Mouse (Mus musculus): Measurements from ENCODE around the gene Gcn1l1. TPM values are rescaled to one million over a fixed set of nuclear protein-coding genes. Genes with fewer than 3 reads are reported as not detected.

Gcn1l1 gene
- polyA plus RNA-seq, 1 experiment from 2014 or later: 56.9 TPM

DNA sequence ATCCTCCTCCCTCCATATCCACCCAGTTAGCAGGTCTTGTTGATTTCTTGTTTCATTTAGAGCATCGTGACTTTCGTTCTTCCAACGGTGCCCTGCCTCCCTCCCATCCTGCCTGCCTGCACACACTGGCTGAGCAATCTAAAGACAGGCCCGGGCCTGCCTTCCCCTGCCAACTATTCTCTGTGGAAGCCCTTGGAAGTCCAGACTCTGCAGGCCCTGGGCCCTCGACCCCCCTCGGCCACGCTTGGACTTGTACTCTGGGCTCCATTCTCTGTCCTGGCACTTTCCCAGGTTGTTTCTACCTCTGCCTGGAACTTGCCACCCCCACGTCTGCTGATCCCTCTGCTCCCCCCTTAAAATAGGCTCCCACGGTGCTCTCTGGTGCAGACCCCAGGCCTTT, 39.1 kb upstream of the Gcn1l1 start:
- WGBS: 87% methylated on average over 9 of the region's 9 CpGs
- peak overlapping the region; percentile 70 for H3K27ac ChIP-seq
- H3K4me1 ChIP-seq (replicated peaks): peaks cover 81% of the 10 kb centered on the region
- H3K27me3 ChIP-seq (ENCODE audit: insufficient read depth, poor library complexity, severe bottlenecking): no peaks in the 10 kb centered on the region
- no peaks in the 10 kb centered on the region for H3K36me3 ChIP-seq
- H3K4me3 ChIP-seq: no peak overlapping the region
- DNase-seq (ENCODE audit: low spot score): no peak
- H3K9me3 ChIP-seq: no peaks in the 10 kb centered on the region

DNA sequence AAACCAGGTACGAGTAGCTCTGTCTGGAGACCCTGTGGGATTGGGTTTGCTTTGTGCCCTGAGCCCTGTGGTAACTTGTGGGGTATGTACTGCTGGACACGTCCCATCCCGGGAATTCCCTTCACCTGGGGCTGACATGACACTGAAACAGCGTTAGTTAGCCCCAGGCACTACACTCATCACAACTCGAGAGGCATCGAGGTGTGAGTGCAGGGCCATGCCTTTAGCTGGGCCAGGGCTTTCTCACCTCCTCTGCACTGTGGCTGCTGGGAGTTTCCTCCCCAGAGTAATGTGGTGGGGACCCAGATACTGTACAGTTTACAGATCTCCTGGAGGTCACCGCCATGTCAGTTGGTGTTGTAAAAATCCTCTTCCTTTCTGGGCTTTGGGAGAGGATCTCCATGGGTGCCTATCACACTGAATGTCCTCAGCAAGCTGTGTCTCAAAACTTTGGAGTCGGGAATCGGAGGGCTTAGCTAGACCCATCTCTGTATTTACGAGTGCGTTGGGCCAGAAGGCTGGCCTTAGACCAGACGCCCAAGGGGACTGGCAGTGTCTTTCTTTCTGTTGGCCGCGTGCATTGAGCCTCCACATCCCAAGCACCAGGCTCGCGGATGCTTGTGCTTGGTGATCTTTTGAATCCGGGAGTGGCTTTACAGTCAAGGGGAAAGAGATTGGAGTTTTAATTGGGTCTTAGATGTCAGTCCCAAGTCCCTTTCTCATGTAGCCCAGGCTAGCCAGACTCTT, 38.4 kb upstream of the Gcn1l1 start:
- Histone ChIP-seq H3K27ac (peak overlapping the region; percentile 70; the same call in 1 of the 2 replicates), H3K27me3 (ENCODE audit: insufficient read depth, poor library complexity, severe bottlenecking) (no peaks in the 10 kb centered on the region), H3K4me1 (replicated peaks) (peaks cover 81% of the 10 kb centered on the region), H3K4me3 (no peak overlapping the region), H3K36me3 (no peaks in the 10 kb centered on the region), H3K9me3 (no peaks in the 10 kb centered on the region)
- no peak for DNase-seq (ENCODE audit: low spot score)
- WGBS: 88% methylated on average over 17 of the region's 17 CpGs

DNA sequence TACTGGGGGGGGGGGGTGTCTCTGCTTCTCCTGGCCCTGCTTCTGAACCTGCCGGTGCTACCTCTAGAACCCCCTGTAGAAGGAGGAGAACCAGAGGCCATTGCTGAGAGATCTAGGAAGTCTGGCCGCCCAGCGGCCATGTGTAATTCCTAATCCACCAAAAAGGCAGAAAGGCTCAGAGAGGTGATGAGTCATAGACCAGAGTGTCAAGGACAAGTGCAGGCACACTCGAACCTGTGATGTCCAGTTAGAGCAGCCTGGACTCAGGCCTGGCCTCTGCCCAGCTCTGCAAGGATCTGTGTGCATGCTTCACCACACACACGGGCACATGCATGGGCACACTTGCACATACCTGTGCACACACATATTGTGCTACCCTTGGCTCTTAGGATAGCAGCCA, 36.9 kb upstream of the Gcn1l1 start:
- Histone ChIP-seq H3K4me1 (replicated peaks) (peaks cover 77% of the 10 kb centered on the region), H3K9me3 (no peaks in the 10 kb centered on the region), H3K36me3 (no peaks in the 10 kb centered on the region), H3K4me3 (no peak overlapping the region), H3K27ac (no peak overlapping the region), H3K27me3 (ENCODE audit: insufficient read depth, poor library complexity, severe bottlenecking) (no peaks in the 10 kb centered on the region)
- DNase-seq (ENCODE audit: low spot score): no peak
- 92% methylated on average over 5 of the region's 5 CpGs for WGBS

DNA sequence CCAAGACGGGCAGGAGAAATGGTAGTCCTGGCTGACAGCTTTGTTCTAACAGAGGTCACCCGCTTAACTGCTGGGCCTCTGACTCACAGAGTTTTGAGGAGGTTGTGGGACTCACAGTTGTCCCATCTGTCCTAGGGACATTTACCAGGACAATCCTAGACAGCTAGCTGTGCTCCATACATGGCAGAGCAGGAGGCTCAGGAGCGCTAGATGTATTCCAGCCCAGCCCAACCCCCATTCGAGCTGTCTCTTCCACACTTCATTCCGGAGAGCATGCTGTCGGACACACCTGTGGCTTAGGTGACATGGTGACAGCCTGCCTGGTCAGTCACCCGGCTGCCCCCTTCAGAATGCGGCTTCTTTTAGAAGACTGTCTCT, 35.7 kb upstream of the Gcn1l1 start:
- 77% methylated on average over 8 of the region's 8 CpGs for WGBS
- no peaks in the 10 kb centered on the region for H3K36me3 ChIP-seq
- no peak for DNase-seq (ENCODE audit: low spot score)
- H3K27me3 ChIP-seq (ENCODE audit: insufficient read depth, poor library complexity, severe bottlenecking): no peaks in the 10 kb centered on the region
- H3K9me3 ChIP-seq: no peaks in the 10 kb centered on the region
- H3K4me3 ChIP-seq: no peak overlapping the region
- H3K27ac ChIP-seq: 0 out of 2 replicates have a peak overlapping the region, but pooled peaks have one; percentile 67
- peaks cover 77% of the 10 kb centered on the region for H3K4me1 ChIP-seq (replicated peaks)

DNA sequence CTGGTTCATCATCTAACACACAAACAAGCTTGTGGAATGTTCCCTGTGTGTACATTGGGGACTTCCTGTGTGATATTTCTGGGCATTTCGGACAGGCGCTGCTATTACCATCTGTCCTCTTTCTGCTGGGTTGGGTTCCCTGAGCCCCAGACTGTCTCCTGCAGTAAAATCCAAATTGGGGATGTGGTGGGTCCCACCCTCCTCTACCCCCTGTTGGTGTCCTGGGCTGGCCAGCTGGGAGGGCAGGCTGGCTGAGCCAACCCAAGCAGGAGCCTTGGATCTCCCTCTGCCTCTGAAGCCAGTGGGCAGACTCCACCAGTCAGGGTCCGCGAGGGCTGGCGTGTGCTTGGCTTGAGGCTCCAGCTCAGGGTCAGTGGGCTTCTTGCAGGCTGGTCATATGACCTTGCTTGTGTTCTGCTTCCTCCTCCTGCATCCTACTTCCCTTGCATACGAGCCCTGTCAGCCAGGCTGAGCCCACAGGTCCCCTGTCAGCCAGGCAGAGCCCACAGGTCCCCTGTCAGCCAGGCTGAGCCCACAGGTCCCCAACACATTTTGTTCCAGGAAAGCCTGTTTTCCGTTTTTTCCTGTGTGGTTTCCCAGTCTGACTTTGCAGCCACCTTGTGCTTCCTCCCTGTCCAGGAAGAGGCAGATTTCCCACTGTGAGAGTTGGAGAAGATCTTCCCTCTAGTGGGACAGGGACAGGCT, 35.2 kb upstream of the Gcn1l1 start:
- no peak for DNase-seq (ENCODE audit: low spot score)
- H3K4me3 ChIP-seq: no peak overlapping the region
- H3K27me3 ChIP-seq (ENCODE audit: insufficient read depth, poor library complexity, severe bottlenecking): no peaks in the 10 kb centered on the region
- H3K9me3 ChIP-seq: no peaks in the 10 kb centered on the region
- H3K4me1 ChIP-seq (replicated peaks): peaks cover 77% of the 10 kb centered on the region
- no peaks in the 10 kb centered on the region for H3K36me3 ChIP-seq
- WGBS: 68% methylated on average over 7 of the region's 7 CpGs
- H3K27ac ChIP-seq: peak overlapping the region; percentile 67

DNA sequence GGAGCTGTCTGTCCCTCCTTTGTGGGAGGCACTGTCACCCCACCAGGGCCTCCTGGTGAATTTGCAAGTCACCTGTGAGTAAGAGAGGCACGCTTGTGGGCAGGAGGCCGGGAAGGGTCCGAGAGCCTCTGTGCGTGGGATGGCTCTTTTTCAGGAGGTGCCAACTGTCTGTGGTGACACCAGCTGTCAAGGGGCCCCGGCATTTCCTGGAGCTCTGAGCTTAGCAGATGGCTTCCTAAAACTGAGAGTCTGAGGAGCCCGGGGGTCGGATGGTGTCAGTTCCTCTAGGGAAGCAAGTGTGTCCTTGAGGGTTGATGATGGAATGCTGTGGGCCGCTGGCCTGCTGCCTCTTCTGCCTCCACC, 34.6 kb upstream of the Gcn1l1 start:
- Histone ChIP-seq H3K27ac (peak overlapping the region; percentile 67), H3K4me1 (replicated peaks) (peaks cover 77% of the 10 kb centered on the region)
- 63% methylated on average over 8 of the region's 8 CpGs for WGBS

DNA sequence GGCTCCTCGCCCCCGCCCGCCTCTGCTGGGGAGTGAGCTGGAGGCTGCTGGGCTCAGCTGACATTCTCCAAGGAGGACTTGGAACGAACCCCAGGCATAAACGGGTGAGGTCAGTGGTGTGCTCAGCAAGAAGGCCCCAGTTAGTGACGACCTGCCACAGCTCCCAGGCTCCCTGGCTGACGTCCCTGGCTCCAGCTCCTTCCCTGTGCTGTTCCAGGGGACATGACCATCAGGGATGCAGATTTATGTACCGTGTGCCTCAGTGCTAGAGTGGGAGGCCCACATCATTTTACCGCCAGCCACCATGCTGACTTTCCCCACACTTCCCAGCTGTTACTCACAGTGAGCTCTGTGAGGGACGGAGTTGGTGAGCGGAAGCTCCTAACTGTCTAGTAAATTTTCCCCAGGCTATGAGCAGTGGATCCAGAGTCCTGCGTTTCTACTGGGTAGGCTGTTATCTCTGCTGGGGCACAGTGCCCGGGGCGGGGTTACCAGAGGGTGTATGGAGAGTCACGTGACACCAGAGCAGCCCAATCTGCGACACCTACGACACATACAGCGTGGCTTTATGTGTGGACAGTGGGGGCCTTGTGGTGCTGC, 33.3 kb upstream of the Gcn1l1 start:
- no peaks in the 10 kb centered on the region for H3K27me3 ChIP-seq (ENCODE audit: insufficient read depth, poor library complexity, severe bottlenecking)
- 56% methylated on average over 18 of the region's 18 CpGs for WGBS
- no peak for DNase-seq (ENCODE audit: low spot score)
- no peak overlapping the region for H3K4me3 ChIP-seq
- peaks cover 78% of the 10 kb centered on the region for H3K4me1 ChIP-seq (replicated peaks)
- no peaks in the 10 kb centered on the region for H3K9me3 ChIP-seq
- peak overlapping the region; percentile 54; the same call in 1 of the 2 replicates for H3K27ac ChIP-seq
- no peaks in the 10 kb centered on the region for H3K36me3 ChIP-seq

More for the DNA sequence above, 34.6 kb upstream of the Gcn1l1 start:
- H3K9me3 ChIP-seq: no peaks in the 10 kb centered on the region
- DNase-seq (ENCODE audit: low spot score): no peak
- no peaks in the 10 kb centered on the region for H3K27me3 ChIP-seq (ENCODE audit: insufficient read depth, poor library complexity, severe bottlenecking)
- H3K36me3 ChIP-seq: no peaks in the 10 kb centered on the region
- no peak overlapping the region for H3K4me3 ChIP-seq

DNA sequence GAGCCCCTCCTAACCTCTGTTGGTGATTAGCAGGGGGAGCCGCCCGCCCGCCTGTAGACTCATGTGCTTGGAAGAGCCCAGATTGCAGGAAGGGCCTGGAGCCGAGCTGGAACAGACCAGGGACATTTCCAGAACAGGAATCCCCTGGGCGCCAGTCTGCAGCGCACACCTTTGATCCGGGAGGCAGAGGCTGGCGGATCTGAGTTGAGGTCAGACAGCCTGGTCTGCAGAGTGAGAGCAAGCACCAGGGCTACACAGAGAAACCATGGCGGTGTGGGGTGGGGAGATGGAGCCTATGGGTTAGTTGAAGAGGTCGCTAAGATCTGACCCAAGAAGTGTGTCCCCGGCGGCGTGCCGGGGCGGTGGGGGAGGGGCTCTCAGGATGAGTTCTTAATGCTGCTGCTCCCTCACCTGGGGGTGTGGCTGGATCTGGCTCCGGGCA, 30.7 kb upstream of the Gcn1l1 start:
- WGBS: 15% methylated on average over 16 of the region's 16 CpGs
- Histone ChIP-seq H3K4me1 (replicated peaks) (peaks cover 82% of the 10 kb centered on the region), H3K4me3 (peak overlapping the region; percentile 16; the same call in 1 of the 2 replicates), H3K27ac (peak overlapping the region; percentile 70; the same call in 1 of the 2 replicates), H3K36me3 (no peaks in the 10 kb centered on the region), H3K27me3 (ENCODE audit: insufficient read depth, poor library complexity, severe bottlenecking) (peaks cover 5% of the 10 kb centered on the region; the same call in 1 of the 2 replicates), H3K9me3 (no peaks in the 10 kb centered on the region)
- DNase-seq (ENCODE audit: low spot score): no peak

DNA sequence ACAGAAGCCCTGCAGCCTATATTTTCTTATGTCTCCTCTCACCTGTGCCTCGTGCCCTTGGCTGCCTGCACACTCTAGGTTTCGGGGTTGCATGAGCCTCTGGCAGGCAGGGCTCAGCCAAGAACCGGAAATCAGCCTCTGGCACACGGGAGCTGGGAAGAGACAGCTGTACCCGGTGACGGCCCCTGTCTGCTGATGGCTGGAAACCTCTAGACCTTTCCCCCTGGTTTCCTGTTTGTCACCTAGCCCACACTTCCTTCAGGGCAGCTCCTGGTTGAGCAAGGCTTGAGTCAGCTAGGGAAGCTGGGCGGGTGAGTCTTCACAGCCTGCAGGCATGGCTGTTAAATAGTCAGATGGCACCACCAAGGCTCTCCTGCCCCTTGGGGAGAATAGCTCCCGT, 30.2 kb upstream of the Gcn1l1 start:
- H3K9me3 ChIP-seq: no peaks in the 10 kb centered on the region
- 61% methylated on average over 8 of the region's 8 CpGs for WGBS
- peaks cover 77% of the 10 kb centered on the region for H3K4me1 ChIP-seq (replicated peaks)
- no peak for DNase-seq (ENCODE audit: low spot score)
- H3K36me3 ChIP-seq: no peaks in the 10 kb centered on the region
- peak overlapping the region; percentile 70; the same call in 1 of the 2 replicates for H3K27ac ChIP-seq
- H3K27me3 ChIP-seq (ENCODE audit: insufficient read depth, poor library complexity, severe bottlenecking): peaks cover 5% of the 10 kb centered on the region; the same call in 1 of the 2 replicates
- no peak overlapping the region for H3K4me3 ChIP-seq

DNA sequence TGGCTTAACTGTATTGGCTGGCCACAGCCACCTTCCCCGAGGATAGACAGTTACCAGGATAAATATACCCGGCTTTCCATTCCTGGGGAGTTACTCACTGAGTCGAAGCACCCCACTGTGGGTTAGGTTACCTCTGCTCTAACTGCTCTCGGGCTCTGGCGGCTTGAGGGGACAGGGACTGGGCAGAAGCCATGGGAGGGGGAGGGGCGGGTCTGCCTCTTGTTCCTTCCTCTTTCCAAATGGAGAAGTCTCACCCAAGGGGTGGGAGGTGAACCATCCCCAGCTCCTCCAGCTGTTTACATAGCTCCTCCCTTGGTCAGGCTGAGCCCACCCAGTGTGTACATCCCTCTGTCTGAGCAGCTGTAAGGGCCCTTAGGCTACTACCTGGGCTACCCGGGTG, 29.4 kb upstream of the Gcn1l1 start:
- no peak overlapping the region for H3K4me3 ChIP-seq
- no peaks in the 10 kb centered on the region for H3K36me3 ChIP-seq
- H3K27me3 ChIP-seq (ENCODE audit: insufficient read depth, poor library complexity, severe bottlenecking): peaks cover 5% of the 10 kb centered on the region; the same call in 1 of the 2 replicates
- peaks cover 69% of the 10 kb centered on the region for H3K4me1 ChIP-seq (replicated peaks)
- 28% methylated on average over 7 of the region's 7 CpGs for WGBS
- no peak overlapping the region for H3K27ac ChIP-seq
- DNase-seq (ENCODE audit: low spot score): no peak
- H3K9me3 ChIP-seq: no peaks in the 10 kb centered on the region

DNA sequence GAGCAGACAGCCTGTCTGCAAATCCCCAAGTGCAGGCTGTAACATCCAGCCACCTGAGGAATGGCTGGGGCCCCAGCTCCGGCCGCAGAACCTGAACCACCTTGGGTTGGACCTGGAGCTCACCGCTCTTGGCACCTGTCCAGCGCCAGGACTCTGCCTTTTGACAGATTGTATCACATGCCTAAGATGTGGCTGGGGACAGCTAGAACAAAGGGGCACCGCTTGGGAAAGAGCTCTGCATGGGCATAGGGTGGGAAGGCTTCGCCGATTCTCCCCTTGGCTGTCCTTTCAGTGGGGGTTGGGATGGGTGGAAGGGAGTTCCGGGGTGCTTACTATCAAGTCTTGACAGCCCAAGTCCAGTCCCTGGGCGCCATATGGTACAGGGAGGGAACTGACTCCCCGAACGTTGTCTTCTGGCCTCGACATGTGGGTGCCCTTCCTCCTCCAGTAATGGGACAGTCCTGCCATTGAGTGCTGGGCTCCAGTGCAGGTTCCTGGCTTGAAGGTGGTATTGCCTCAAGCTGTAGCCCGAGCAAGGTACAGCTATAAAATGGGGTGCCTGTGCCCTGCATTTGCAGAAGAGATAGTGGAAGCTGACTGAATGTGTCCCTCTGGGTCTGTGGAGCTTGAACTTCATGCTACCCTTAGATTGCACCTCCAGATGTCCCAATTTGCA, 26.9 kb upstream of the Gcn1l1 start:
- 78% methylated on average over 13 of the region's 13 CpGs for WGBS
- DNase-seq (ENCODE audit: low spot score): no peak
- Histone ChIP-seq H3K27ac (0 out of 2 replicates have a peak overlapping the region, but pooled peaks have one; percentile 1), H3K9me3 (no peaks in the 10 kb centered on the region), H3K36me3 (no peaks in the 10 kb centered on the region), H3K4me1 (replicated peaks) (peaks cover 59% of the 10 kb centered on the region), H3K27me3 (ENCODE audit: insufficient read depth, poor library complexity, severe bottlenecking) (peaks cover 5% of the 10 kb centered on the region; the same call in 1 of the 2 replicates), H3K4me3 (no peak overlapping the region; the same call in 1 of the 2 replicates)

DNA sequence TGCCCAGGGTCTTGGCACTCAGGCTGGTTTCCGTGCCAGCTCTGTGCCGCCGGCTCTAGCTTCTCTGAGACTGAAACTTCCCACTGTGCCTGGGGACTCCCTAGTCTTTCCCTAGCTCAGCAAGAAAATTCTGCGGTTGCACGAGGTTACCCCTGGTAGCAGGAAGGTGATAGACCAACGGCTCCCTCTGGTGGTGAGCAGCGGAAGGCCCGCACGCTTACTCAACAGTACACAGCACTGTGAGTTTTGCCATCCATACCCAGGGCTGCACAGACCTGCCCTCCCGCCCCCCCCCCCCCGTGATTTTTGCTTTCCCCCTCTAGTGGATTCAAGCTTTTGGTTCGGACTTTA, 26.4 kb upstream of the Gcn1l1 start:
- Histone ChIP-seq H3K36me3 (no peaks in the 10 kb centered on the region), H3K27me3 (ENCODE audit: insufficient read depth, poor library complexity, severe bottlenecking) (peaks cover 5% of the 10 kb centered on the region; the same call in 1 of the 2 replicates), H3K9me3 (no peaks in the 10 kb centered on the region), H3K27ac (0 out of 2 replicates have a peak overlapping the region, but pooled peaks have one; percentile 1), H3K4me3 (no peak overlapping the region), H3K4me1 (replicated peaks) (peaks cover 59% of the 10 kb centered on the region)
- WGBS: under 1% methylated on average over 12 of the region's 12 CpGs
- DNase-seq (ENCODE audit: low spot score): peak; percentile 90

All from hindbrain, embryonic 10.5 days (tissue).